Mouse (Mus musculus): ENCODE results near the gene Churc1.
A peak's percentile ranks its signal among the peaks of the same experiment; 100 is the strongest.

Churc1 gene

DNA sequence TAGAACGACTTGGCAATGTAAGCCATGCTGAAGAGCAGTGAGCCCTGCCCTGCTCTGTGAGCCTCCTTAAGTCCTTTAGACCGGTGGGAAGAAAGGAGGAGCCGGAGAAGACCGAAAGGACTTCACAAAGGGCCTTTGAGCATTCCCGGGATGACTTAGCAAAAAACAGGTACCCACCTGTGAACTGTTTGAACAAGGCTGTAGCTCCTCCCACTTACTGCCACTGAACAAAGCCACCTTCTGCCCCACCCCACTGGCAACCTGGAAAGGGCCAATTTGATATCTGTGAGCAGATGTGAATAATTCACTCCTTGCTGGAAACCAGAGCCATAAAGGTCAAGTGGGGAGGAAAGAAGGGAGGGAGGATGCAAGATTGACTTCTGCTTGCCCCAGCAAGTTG lies 30.0 kb downstream of the Churc1 start, which contains the start of gene Gpx2:
Gene Gpx2 (minus strand): TSS at position 205 of the 400 bp plus-strand sequence.
- DNase-seq (ENCODE audit: low spot score): no peak

- DNase-seq (ENCODE audit: low spot score): no peak
Measured at GRCm38 (mm10) chr12:76796938-76797539, 31.7 kb downstream of the Churc1 start.

GRCm38 (mm10) chr12:76798008-76798720 lies 32.8 kb downstream of the Churc1 start:
- DNase-seq (ENCODE audit: low spot score): no peak

DNA sequence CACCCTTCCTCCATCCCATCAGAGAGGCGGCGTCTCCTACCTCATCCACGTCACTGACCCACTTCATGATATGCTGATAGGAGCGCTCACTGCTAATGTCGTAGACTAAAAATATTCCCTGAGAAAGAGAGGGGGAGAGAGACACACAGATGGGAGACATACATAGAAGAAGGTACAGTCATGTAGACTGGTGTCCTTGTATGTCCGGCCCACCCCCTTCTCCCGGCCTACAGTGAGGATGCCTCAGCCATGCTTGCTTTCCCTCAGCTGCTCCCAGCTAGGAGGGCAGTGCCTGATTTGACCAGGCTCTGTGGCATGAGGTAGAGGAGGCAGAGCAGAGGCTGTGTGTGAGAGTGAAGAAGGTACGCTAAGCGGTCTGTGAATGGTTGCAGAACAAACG lies 37.7 kb downstream of the Churc1 start:
- no peak for DNase-seq (ENCODE audit: low spot score)

DNA sequence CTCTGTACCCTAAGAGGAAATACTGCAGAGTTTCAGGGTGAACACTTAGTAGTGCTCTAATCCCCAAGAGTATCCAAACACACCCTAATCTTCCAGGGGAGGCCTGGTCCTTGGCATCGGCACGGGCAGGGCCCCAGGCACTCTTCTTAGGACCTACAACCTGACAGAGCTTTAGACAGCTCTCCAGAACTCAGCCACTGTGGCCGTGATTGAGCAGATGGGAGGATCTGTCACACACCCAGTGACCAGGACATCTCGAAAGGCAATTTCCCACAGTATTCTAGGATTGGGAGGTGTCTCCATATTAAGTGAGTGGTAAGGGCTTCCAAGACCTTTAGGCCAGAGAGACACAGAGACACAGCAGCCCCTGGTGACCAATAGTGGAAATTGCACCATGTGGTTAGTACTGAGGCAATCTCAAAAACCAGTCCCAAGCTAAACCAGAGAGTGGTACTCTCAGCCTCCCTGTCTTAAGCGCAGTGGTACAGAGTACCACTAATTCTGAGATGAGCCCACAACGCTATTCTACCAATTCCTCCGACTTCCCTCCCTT lies 38.4 kb downstream of the Churc1 start:
- peak; percentile 46 for DNase-seq (ENCODE audit: low spot score)

- no peak for DNase-seq (ENCODE audit: low spot score)
Measured at GRCm38 (mm10) chr12:76805056-76805811, 39.9 kb downstream of the Churc1 start.

GRCm38 (mm10) chr12:76807796-76808195 lies 42.5 kb downstream of the Churc1 start:
- no peak for DNase-seq (ENCODE audit: low spot score)

DNA sequence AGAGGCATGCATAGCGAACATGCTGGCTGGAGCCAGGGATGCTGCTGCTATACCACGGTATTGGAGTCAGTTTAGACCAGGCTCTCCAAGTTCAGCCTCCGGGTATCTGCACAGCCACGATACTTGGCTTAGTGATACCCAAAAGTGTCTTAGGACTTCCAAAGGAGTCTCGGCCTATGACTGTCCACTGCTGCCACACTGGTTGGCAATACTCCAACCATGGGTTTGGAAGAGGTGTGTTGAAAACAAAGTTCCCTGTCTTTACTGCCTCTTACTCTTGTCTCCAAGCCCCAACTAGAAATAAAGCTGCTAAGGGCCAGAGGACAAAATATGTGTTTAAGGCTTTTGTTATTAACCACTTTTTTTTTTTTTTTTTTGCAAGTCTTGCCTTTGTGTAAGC lies 45.2 kb downstream of the Churc1 start:
- DNase-seq (ENCODE audit: low spot score): no peak

- no peak for DNase-seq (ENCODE audit: low spot score)
Measured at GRCm38 (mm10) chr12:76811006-76811405, 45.7 kb downstream of the Churc1 start.

DNA sequence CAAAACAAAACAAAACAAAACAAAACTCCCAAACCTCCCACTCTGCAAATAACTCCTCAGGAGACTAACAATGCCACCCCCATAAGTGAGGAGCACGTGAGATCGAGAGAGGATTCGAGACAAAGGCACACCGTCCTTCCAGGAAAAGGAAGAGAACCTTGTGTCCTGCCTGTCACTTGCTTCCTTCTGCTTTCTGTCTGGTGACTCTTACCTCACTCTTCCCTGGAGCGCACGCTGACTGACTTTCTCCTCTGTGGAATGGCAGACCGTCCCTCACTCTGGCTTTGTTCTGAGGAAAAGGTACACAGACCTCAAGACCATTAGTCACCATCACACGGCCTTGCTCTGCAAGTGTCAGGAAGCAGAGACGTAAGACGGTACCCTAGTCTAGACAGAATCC lies 48.2 kb downstream of the Churc1 start:
- DNase-seq (ENCODE audit: low spot score): no peak

GRCm38 (mm10) chr12:76814120-76814519 lies 48.8 kb downstream of the Churc1 start:
- DNase-seq (ENCODE audit: low spot score): no peak

GRCm38 (mm10) chr12:76816720-76817119 lies 51.4 kb downstream of the Churc1 start:
- no peak for DNase-seq (ENCODE audit: low spot score)

DNA sequence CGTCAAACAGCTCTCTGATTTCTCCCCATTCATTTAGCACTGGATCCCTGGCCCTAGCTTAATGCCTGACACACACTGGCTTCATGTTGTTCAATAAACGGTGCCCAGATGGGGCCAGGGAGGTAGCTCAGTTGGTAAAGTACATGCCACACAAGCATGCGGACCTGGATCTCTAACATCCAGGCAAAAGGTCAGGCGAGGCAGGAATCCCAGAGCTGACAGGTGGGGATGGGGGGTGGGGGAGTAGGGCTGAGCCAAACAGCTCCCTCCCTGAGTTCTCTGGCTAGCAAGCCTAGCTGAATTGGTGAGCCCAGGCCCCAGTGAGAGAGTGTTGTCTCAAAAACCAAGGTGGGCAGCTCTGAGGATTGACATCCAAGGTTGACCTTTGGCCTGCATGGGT lies 51.8 kb downstream of the Churc1 start:
- DNase-seq (ENCODE audit: low spot score): no peak

GRCm38 (mm10) chr12:76818120-76818519 lies 52.8 kb downstream of the Churc1 start:
- DNase-seq (ENCODE audit: low spot score): no peak

- no peak for DNase-seq (ENCODE audit: low spot score)
Measured at GRCm38 (mm10) chr12:76818908-76819307, 53.6 kb downstream of the Churc1 start.

GRCm38 (mm10) chr12:76819816-76820215 lies 54.5 kb downstream of the Churc1 start:
- no peak for DNase-seq (ENCODE audit: low spot score)

- DNase-seq (ENCODE audit: low spot score): no peak
Measured at GRCm38 (mm10) chr12:76820615-76821014, 55.3 kb downstream of the Churc1 start.

GRCm38 (mm10) chr12:76822002-76822650 lies 56.8 kb downstream of the Churc1 start:
- peak; percentile 19 for DNase-seq (ENCODE audit: low spot score)

DNA sequence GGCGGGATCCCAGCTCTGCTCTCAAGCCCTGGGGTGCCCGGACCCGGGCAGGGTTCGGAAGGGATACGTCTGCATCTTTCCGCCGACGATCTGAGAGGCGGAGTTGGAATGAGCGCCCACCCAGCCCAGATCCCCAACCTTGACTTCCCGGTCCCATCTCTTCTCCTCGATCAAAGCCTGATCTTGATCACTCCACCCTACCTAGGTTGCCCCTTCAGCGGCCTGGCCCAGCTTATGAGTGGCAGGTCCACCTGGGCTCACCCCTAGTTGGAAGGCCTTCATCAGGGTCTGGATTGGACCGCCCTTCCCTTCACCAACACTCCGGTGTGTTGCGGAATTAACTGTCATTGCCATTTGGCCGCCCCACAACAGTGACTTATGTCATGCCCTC lies 57.3 kb downstream of the Churc1 start, which contains the start of gene Rab15:
Gene Rab15 (minus strand): TSS at position 258 of the 391 bp plus-strand sequence.
- DNase-seq (ENCODE audit: low spot score): no peak

GRCm38 (mm10) chr12:76825283-76825682 lies 59.9 kb downstream of the Churc1 start:
- DNase-seq (ENCODE audit: low spot score): no peak

GRCm38 (mm10) chr12:76832704-76833103 lies 67.4 kb downstream of the Churc1 start:
- DNase-seq (ENCODE audit: low spot score): no peak
